Mouse (Mus musculus): ENCODE measurements around the gene Iffo1.

GRCm38 (mm10) chr6:125192841-125193240 lies 47.8 kb downstream of the Iffo1 start:
- TF ChIP-seq SIN3A (IDR thresholded peaks at IDR 0.05; ENCODE audit: low read length) (no peak), POLR2AphosphoS2 (IDR thresholded peaks at IDR 0.05; ENCODE audit: low read depth, low read length) (no peak)
